Mouse (Mus musculus): Measurements from ENCODE around the gene Mapkapk2.
A peak's percentile ranks its signal among the peaks of the same experiment; 100 is the strongest.
"Not testable (repeated sequence)": the region's sequence is repeated elsewhere in the genome, so short reads cannot be mapped to it uniquely, and the experiment has no call there.

Gene Mapkapk2

DNA sequence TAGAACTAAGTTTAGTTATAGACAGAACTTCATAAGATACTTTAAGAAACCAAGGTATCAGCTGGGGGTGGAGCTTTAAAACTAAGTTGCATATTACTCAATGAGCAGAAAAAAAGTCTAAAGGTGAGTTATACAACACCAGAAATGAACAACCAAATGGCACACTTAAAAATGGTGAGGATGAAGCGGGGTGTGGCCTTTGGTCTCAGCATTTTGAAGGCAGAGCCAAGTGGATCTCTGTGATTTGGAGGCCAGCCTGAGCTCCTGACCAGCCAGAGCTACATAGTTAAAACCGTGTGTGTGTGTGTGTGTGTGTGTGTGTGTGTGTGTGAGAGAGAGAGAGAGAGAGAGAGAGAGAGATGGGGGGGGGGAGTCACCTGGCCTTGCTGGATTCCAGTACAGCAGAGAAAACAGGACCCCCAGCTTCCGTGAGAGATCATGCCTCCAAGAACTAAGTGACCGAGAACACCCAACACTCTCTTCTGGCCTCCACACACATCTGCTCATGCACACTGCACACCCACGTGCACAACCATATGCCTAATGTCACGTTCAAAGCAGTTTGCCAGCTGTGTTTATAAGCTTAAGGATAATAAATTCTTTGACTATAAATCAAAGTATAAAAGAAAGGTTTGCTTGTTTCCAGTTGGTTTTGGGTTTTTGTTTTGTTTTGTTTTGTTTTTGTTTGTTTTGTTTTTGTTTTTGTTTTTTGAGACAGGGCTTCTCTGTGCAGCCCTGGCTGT is 49.3 kb downstream of the Mapkapk2 start:
- DNase-seq = peak; percentile 80

GRCm38 (mm10) chr1:131046607-131047006 is 51.0 kb downstream of the Mapkapk2 start:
- no peak for DNase-seq

- no peak for DNase-seq
Observed at GRCm38 (mm10) chr1:131045723-131046355, 51.8 kb downstream of the Mapkapk2 start.

GRCm38 (mm10) chr1:131043636-131044035 is 54.0 kb downstream of the Mapkapk2 start:
- no peak for DNase-seq

GRCm38 (mm10) chr1:131042721-131043120 is 54.9 kb downstream of the Mapkapk2 start:
- DNase-seq = no peak

DNA sequence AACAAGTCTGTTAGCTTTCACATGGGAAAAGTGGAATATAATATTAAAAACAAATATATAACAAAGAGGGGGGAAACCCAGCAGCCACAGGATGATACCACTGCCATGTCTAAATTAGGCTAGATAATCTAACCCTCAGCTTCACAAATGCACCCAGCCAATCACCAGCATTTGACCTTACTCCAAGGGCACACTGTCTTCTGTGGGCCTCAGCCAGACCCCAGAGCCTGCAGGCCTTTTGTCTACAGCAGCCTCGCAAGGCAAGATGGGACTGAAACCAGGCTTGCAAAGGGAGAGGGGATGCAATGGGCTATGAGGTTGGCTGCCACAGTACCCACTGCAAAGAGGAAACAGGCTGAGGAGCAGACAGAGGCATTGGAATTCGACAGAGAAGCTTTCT is 55.4 kb downstream of the Mapkapk2 start:
- no peak for DNase-seq

DNA sequence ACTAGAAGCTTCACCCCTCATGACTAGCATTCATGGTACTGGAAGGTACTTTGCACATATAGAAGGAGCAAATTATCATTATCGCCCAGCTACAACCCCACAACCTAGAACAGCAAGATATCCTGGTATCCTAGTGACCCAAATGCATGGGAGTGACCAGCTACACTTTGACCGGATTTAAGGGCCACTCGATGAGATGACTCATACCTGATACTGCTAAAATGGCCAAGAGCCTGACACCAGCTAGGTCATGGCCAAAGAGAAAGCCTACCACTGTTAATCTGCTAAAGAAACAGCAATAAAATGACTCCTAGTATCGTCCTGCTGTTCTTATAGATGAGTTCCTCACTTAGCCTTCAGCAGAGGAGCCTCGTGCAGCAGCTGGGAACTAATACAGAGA is 58.1 kb downstream of the Mapkapk2 start:
- no peak for DNase-seq

- no peak for DNase-seq
Observed at GRCm38 (mm10) chr1:131038415-131039017, 59.1 kb downstream of the Mapkapk2 start.

DNA sequence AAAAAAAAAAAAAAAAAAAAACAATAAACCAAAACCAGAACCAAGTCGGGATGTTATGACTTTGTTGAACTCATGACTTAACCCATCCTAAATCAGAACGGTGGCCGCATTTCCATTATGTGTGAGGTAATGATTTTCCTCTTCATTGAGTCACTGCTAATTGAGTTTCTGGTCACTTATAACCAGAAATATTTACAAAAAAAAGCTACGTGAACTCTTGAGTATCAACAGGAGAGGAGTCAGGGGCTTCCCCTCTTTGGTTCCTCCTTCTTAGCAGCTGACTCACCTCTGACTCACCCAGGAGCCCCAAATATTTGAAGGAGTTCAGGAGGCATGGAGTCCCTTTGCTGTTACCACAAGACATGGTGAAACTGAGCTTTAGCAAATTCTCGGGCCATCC is 59.6 kb downstream of the Mapkapk2 start:
- DNase-seq = no peak

GRCm38 (mm10) chr1:131031267-131031666 is 66.4 kb downstream of the Mapkapk2 start:
- DNase-seq = no peak

GRCm38 (mm10) chr1:131030261-131030660 is 67.4 kb downstream of the Mapkapk2 start:
- no peak for DNase-seq

GRCm38 (mm10) chr1:131029215-131029614 is 68.4 kb downstream of the Mapkapk2 start:
- no peak for DNase-seq

GRCm38 (mm10) chr1:131025843-131026190 is 71.8 kb downstream of the Mapkapk2 start:
- no peak for DNase-seq

DNA sequence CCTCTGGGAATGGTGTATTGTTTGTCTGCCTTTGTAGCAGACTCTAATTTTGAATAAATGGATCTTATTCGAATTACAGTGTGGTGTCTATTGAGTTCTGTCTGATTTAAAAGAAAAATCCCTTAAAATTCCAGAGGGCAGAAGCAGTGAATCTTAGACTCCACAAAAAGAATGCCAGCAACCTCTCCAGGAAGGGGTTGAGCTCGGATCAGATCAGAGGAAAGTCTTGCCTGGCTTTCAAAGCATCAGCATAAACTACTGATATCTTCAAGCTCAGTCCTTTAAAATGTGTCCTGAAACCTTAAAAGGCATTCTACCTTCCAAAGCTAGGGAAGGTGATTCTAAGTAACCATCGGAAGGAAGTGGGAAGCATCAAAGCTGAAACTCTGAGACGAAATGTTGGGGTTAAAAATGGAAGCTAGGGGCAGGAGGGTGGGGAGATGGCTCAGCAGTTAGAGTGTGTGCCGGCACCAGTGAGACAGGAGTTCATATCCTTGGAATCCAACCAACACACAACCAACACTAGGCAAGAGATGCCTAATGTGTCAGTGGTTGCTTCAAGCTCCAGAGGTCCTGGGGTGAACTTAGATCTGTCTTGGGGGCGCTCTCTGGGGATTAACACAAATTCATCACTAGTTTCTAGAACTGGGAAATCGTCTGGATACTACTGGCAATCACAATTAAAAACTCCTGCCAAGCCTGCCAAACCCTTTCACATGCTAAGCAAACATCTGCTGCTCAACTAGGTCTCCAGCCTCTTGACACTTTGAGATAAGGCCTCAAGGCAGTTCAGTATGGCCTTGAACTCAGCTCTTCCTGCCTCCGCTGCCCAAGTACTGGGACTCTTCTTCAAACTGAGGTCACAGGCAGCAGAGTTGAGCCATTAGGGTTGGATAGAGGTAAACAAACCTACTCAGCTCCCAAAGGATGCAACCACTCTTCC is 72.5 kb downstream of the Mapkapk2 start:
- DNase-seq = no peak

- DNase-seq = not testable (repeated sequence)
Observed at GRCm38 (mm10) chr1:131023250-131023858, 74.3 kb downstream of the Mapkapk2 start.

DNA sequence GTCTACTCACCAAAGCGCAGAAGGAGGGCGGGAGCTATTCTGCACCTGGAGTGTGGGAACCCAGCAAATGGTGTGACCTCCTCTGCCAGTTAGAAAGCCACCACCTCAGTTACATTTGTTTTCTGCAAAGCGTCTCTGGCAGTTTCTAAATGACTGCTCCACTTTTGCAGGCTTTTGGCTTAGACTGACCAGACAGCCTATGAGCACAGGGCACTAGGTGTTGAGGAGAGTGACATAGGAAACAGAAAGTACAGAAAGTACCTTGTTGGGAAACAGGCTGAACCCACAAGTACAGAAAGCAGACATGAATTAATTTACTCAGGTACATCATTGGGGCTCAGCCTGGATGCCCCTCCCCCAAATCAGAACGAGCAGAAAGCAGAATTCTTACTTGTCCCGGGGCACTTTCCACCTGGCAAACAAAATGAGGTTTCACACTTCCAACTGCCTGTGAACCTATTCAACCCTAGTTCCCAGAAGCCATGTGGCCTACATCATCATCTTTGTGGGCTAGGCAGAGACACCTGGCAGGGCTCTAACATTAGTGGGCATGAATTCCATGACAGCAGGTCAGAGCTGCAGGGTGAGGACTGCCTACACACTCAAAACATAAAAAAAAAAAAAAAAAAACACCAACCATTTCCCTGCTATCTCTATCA is 74.9 kb downstream of the Mapkapk2 start:
- peak; percentile 11 for DNase-seq

DNA sequence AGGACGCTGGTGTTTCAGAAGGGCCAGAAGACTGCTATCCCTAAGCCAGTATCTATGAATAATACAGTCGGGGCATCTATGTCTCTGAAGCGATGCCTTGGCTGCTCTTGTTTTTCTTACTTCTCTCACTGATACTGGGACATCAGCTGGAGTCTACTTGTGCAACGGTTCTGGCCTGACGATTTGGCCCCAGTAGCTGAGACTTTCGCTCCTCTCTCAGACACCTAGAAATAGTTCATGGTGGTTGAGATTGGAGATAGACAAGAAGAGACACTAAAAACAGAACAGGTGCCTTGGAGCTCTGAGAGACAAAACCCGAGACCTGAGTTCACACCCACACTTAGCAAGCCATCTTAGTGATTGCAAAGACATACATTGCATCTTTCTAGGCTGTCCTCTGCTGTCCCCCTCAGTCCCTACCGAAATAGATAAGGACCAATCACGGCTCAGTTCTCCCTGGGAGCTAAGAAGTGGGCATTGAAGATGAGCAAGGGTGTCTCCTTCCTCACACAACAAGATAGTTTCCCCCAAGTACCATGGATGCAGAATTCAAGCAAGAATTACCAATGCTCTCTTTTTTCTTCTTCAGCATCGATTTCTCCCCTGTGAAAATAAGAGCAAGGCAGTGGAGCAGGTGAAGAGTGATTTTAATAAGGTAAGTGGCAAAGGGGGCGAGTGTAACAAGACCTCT is 75.6 kb downstream of the Mapkapk2 start:
- no peak for DNase-seq

DNA sequence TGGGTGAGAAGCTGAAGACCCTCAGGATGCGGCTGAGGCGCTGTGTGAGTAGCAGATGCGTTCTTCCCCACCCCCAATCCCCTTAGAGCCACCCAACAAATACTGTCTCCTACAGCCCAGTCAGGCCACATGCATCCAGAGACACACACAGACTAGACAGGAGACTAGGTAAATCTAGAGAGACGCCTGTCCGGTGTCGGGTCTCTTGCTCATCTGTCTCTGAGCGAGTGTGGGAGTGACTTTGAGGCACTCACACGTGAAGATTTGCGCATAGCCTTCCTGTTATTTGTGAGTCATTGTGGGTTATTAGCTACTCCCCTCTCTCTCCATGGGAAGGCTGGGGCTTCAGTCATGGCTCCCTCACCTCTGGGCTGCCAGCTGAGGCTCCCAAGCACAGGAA is 76.2 kb downstream of the Mapkapk2 start:
- no peak for DNase-seq

DNA sequence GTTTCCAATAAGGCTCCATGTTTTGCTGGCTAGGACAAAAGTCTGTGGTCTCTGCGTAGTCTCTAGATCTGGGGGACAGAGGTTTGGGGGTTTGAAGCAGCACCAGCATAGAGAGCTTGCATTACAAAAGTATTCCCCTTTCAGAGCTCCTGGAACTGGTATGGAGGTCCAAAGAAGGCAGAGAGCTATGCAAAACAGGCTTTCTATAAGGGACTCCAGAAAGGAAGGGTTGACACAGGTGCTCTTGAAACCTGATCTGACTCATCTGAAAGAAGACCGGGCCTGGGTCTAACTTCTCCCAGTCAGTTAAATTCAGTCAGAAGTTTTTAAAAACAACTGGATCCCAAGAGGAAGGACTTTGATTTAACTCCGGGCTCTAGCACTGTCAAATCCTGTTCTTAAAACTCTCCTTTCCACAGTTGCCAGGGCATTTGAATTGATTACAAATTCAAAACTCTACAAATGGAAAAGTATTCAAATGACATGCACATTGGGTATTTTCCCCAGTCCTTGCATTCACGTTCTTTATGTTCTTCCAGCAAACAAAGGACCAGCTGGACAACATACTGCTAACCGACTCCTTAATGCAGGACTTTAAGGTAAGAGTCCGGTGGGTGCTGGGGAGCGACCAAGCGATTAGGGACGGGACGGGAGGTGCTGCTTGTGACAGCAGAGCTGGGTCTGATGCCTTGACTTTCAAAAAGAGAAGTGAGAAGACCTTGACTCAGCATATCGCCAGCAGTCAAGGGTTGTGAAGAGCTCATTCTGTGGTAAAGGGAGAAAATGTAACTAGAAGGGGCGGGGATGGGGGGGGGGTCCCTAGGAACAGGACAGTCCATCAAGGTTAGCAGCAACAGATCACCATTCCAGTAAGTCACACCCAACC is 77.0 kb downstream of the Mapkapk2 start:
- DNase-seq = no peak

DNA sequence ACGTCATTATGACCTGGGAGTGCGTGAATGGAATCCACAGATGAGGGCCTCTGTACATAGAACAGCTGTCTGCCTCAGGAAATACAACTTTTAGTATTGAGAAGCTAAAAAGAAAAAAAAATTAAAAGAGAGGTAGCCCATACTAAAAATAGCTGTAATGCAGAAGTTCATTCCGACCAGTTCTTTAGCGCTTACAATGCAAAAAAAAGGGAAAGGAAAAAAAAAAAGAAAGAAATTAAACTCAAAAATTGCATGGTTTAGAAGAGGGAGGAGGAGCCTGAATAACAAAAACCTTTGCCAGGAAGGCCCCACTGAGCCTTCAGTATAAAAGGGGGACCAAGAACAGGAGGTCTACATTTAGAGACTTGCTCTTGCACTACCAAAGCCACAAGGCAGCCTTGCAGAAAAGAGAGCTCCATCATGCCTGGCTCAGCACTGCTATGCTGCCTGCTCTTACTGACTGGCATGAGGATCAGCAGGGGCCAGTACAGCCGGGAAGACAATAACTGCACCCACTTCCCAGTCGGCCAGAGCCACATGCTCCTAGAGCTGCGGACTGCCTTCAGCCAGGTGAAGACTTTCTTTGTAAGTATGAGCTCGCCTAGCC is 78.0 kb downstream of the Mapkapk2 start, which contains the start of gene Il10:
Gene Il10 (plus strand): TSS at position 354 of the 607 bp plus-strand sequence.
- no peak for DNase-seq
